Mouse (Mus musculus) granulocyte monocyte progenitor cell, adult 5-6 weeks (primary cell): ENCODE data around the gene D230025D16Rik. TPM values are rescaled to one million over a fixed set of nuclear protein-coding genes. Genes with fewer than 3 reads are reported as not detected.
"Not testable (repeated sequence)": the region's sequence is repeated elsewhere in the genome, so short reads cannot be mapped to it uniquely, and the experiment has no call there.

Experiments used
- ATAC-seq: replicated peaks from 2 replicates; pipeline ENCODE4 v1.8.0; 2016; ENCODE audit warnings: mild to moderate bottlenecking, moderate TSS enrichment, inconsistent platforms; ENCODE audit not compliant: poor library complexity, severe bottlenecking
- total RNA-seq, 2 experiments: library from RNA; stranded (forward) in 1 of 2; stranded (reverse) in 1 of 2; fragments of 200-712, 200-1000 nt in 1 of 2; fragments of >200 nt in 1 of 2; fragmentation: Nextera tagmentation in 1 of 2; gene quantifications; 2 replicates each; pipeline ENCODE4 v1.2.3; 2014 to 2017

The D230025D16Rik gene
- 30.9 and 41.0 TPM in 2 replicates for total RNA-seq (2014; fragmentation: Nextera tagmentation)
- total RNA-seq (2017) = 21.8 and 25.7 TPM in 2 replicates

DNA sequence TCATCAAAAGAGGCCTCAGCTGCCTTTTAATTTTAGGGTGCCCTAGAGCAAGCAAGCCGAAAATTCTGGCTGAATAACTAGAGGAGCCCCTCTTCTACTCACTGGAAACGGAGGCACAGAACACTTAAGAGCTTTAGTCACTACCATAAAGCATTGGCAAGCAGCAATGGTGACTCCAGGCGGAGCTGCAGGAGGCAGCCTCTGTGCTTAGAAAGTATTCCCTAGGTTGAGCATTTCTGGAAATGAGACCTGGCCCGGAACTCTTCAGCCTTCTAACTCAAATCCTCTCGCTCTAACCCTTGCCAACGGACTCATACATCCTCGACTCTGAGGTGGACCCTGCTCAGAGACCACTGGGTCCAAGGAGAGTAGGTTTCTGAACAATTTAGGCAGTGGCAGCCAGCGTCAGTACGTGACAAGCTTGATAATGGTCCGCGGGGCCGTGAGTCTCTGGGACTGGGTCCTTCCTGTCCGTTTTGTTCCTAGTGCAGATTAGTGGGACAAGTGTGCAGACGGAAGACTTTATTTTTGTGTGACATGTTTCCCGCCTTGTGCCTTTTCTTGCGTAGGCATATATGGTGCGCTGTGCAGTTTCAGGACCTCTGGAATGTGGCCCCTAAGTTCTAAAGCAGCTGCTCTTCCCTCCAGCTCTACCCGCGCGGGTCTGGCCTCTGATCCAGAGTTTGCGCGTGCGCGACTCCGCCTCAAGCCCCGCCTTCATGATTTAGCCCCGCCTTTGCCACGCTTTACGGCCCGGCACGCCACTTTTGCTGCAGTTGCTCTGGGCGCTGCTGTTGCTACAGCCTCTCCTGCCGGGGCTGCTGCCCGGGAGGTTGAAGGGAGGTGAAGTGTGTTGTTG is at the start of gene D230025D16Rik:
TSS of gene D230025D16Rik (plus strand) at position 733 of the 859 bp plus-strand sequence.
- peak; percentile 94 for ATAC-seq

DNA sequence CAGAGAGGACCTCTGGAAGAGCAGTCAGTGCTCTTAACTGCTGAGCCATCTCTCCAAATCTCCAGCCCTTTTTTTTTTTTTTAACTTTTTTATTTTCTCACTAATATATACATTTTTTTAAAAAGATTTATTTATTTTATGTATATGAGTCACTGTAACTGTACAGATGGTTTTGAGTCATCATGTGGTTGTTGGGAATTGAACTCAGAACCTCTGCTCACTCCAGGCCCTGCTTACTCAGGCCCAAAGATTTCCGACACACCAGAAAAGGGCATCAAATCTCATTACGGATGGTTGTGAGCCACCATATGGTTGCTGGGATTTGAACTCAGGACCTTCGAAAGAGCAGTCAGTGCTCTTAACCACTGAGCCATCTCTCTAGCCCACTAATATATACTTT is 49.7 kb upstream of the D230025D16Rik start:
- not testable (repeated sequence) for ATAC-seq

DNA sequence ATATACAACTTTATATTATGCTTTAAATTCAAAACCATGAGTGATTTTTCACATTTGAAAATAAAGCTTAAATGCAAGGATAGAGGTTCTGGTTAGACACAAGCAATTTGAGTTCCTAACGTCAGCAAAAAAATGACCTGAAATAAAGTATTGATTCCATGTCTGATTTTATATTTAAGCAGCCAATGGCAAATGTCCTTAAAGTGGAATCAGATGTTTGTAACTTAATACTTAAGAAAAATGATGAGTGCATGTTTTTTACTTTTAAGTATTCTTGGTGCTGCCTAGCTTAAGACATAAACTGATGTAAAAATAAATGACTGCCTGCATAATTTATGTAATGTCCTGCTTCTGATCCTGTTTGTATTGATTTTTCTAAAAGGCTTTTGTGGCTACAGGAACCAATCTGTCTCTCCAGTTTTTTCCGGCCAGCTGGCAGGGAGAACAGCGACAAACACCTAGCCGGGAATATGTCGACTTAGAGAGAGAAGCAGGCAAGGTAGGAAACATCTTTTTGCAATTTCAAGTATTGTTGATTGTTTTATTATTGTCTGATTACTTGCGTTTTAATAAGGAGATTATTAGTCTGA is 46.6 kb upstream of the D230025D16Rik start:
- ATAC-seq = no peak

DNA sequence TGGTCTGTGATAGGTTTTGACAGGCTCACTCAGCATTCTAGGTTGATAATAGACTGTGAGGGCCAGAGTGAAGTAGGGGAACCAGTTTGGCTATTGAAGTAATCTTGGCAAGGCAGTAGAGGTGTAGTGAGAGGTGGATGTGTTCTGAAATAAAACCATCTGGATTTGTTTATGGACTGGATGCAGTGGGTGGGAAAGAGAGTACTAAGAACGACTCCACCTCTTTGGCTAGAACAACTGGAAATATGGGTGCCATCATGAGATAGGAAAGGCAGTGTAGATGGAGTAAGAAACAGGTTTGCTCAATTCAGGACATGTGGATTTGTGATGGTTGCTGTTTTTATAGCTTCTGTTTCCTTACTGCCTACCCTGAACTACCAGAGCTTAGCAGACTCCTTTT is 42.7 kb upstream of the D230025D16Rik start:
- ATAC-seq = no peak

DNA sequence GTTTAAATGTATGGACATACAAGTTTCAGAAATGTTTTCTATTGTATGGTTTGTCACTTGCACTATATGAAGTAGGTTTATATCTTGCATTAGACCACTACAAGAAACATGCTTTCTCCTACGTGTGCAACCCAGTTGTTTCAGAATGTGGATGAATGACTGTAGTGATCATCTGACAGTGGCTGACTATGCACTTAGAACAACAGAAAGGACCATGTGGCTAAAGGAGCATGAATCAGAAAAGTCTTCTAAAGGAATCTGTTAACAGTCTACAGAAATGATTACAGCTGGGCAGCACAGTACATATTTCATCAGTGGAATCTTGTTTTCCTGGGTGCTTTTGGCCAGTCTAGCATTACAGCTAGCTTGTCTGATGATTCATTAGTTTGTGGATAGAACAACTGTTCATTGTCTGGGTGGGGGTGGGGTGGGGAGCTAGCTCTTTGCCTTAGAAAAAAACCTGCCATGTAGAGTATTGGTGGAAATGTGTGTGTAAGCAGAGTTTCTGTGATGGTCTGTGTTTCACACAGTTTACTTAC is 38.4 kb upstream of the D230025D16Rik start:
- ATAC-seq = no peak

DNA sequence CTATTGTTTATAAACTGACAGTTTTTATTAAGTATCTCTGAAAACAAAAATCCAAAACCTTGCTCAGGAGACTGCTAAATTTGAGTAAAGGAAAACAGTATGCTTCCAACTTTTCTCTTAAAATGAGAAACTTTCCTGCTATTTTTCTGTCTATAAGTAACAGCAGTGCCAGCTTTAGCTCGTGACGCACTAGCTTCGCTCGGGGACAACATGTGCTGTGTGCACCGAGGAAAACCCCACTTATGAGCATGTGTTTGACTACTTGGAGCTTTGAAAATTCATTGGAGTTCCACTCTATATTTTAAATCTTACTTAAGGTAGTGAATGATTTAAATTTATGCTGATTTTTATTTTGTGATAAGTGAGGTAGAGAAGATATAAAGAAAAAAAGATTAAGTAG is 32.8 kb upstream of the D230025D16Rik start:
- no peak for ATAC-seq

DNA sequence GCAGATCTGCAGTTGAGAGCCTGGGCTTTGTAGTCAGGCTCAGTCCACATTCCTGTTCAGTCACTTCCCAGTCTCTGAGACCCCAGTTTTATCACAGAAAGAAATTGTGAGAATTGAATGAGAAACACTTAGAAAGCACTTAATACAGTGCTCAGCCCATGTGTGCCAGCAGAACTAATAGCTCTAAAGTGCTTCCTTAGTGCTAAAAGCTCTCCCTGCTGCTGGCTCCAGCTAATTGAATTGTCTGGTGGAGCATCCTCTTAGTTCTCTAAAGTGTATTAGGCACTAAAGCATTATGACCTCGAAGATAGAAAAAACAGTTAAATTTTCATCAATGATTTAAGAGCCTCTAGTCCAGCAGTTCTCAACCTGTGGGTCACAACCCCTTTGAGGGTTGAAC is 19.2 kb upstream of the D230025D16Rik start:
- ATAC-seq = no peak

DNA sequence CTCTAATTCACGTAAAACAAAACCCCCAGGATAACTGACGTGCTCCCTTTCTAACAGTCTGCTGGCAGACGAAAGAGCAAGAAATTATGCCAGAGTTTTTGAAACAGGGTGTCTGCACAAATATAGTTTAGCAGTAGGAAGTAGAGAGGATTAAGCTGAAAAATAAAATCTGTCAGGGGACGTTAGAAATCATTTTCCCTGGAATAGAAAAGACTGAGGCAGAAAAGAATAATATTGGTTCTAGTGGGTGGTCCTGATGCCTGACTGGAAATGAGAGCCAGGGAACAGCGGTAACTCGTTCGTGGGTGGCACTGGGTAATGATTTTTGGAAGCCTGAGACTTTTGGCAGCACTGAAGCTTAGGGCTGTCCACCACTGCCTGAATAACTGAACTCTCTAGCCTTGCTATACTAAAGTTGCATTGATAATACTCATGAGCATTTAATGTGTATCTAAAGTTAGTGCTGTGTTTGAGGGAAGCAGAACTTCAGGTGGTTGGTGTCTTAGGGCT is 18.1 kb upstream of the D230025D16Rik start:
- no peak for ATAC-seq

DNA sequence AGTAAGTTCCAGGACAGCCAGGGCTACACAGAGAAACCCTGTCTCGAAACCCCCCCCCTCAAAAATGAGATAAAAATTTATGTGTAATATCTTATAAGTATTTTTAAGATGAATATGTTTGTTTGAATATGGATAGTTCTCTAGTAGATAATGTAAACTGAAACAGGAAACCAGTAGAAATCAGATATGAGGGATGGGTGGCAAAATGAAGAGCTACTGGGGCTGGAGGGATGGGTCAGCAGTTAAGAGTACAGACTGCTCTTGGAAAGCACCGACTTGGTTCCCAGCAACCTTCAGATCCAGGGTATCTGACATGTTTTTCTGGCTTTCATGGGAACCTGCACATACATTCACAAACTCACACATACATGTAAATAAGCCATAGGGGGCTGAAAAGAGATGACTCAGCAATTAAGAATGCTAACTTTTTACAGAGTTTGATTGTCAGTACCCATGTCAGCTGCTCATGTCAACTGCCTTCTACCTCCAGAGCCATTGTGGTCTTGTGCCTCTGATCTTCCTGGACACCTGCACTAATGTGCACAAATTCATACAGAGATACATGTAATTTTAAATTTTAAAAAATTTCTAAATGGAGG is 17.2 kb upstream of the D230025D16Rik start:
- no peak for ATAC-seq

DNA sequence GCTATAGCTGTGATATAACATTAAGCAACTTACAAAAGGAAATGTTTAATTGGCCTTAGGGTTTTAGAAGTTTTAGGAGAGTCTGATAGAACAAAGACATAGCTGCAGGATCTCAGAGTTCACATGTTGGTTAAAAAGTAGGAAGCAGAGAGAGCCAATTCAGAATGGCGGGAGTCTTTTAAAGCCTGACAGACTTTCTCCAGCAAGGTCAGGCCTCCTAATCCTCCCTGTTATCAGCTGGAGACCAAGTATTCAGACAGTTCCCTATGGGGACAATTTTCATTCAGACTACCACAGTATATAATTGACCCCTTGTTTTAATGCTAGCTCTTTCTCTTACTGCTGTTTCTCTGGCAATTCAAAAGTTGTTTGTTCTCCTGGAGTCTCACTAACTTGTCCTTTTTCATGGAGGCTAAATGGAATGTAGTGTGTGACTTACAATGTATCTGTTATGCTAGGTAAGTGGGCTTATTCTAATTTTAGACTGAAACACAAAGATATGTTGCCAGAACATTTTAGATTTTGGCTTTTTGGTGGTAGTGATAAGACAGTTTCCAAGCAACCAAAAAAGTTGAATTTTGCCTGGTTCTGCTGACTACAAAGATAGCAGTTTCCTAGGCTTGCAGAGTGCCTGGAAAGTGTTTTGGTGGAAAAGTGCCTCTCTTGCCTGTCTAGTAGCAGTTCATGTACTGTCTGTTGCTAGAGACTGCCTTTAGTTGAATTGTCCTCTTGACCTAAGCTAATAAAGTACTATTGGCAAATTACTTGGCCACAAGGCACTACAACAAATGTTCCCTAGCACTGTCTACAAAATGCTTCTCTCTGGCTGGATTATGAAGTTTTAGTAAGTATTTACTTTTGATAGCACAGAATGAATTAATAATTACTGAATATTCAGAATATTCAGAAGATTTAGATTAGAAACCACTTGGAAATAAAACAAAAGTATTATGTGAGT is 15.5 kb upstream of the D230025D16Rik start:
- no peak for ATAC-seq

DNA sequence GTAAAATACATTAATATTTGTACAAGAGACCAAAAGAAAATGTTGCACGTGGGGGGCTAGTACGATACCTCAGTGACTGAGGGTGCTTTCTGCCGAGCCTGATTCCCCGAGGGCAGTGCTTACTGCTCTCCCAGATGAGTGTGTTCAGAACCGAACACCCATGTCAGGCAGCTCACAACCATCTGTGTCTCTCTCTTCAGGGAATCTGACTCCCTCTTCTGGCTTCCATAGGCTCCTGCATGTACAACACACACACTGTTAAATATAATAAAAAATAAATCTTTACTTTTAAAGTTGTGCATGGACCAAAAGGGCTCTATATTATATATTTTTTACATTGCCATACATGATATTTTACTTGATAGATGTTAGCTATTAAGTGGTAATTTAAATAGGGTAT is 10.8 kb upstream of the D230025D16Rik start:
- no peak for ATAC-seq

DNA sequence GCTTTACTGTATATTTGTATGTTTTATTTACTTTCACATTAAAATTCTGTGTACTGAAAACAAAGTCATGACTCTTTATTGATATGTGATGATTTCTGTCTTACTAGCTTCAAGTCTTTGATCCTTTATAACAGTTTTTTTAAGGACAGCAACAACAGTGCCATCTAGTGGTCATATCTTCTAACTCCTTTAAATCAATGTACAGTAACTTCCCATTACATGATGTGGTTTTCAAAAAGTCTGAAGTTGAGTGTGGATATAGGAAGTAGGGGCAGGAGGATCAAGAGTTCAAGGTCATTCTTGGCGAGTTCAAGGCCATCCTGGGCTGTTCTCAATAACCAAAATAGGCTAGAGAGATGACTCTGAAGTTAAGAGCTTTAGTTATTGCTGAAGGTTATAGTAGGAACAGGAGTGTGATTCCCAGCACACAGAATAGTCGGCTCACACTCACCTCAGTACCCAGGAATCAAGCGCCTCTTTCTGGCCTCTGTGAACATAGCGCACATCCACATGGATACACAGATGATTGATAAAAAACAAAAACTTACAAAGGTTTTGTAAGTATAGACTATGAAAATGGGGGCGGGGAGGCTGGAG is 6.9 kb upstream of the D230025D16Rik start:
- ATAC-seq = peak; percentile 89

DNA sequence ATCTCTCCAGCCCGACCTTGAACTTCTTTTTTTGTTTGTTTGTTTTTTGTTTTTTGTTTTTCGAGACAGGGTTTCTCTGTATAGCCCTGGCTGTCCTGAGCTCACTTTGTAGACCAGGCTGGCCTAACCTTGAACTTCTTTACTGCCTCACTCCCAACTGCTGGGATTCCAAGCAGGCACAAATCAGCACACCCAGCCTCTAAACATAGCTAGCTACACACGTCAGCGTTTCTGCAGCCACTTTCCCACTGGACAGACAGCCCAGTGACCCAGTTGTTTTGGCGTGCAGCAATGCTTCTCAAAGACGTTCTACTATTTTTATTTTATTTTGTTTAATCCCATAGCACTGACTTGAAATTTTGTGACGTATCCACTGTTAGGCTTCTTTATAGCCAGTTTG is 1.1 kb upstream of the D230025D16Rik start:
- no peak for ATAC-seq

DNA sequence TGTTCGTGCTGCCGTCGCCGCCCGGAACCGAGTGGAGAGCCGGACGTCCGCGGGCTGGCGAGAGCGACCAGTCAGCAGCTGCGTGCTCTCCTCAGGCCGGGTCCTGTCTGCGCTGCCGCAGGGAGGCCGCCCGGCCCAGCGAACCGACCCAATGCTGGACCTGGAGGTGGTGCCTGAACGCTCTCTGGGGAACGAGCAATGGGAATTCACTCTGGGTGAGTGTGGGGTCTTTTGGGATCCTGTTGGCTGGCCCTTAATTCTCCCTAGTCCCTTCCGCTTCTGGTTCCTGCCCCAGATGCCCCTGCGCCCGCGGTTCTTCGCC is 288 bp downstream of the D230025D16Rik start:
- ATAC-seq = peak; percentile 9; the same call in 1 of the 2 replicates

DNA sequence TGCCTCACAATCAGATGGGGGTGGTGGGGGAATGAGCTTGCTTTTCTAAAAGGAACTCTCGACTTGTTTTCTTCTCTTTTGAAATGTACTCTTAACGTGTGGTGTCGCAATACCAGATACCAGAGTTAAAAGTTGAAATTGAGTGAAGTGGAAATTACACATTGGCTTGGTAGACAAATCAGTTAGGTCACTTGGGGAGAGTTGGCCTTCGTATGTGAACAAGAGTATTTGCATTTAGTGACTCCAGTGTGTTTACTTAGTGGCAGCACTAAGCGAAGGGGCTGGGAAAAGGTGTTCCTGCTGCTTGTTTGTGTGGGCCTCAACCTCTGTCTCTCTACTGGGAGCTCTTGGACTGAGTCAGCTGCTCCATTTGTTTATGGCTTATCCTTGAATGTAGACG is 972 bp downstream of the D230025D16Rik start:
- ATAC-seq = peak; percentile 59

DNA sequence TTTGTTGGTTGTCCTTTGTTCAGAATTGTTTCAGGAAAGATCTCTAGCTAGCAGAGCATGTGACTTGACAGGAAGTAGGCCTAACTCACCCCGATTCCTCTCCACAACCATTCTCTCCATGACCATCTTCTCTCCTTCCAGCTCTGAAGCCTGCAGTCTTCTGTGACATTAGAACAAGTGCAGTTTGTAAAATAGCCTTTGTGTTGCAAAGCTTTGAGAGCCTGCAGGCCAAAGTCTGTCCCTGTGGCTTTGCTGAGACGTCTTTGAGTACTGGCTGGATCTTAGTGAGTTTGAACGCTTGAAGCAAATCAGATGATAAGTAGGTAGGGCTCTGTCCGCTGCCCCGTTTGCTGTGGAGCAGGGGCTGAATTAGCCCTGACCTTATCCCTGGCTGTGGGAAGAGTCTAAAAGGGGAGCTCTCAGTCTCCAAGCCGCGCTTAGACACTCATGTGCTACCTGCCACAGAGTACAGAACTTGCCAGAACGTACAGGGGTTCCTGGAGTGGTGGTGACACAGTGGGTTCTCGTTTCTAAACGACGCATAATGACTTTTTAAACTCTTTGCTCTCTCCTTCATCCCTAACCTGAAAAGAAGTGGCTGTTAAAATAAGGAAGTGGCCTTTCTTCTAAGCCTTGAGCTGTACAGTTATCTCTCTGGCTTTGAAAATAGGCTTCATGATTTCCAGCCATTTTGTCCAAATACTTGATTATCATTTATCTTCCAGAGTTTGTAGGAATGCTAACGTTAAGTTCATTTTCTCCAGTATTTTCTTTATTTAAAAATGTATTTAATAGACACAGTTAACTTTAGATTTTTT is 6.8 kb downstream of the D230025D16Rik start:
- ATAC-seq = peak; percentile 59

DNA sequence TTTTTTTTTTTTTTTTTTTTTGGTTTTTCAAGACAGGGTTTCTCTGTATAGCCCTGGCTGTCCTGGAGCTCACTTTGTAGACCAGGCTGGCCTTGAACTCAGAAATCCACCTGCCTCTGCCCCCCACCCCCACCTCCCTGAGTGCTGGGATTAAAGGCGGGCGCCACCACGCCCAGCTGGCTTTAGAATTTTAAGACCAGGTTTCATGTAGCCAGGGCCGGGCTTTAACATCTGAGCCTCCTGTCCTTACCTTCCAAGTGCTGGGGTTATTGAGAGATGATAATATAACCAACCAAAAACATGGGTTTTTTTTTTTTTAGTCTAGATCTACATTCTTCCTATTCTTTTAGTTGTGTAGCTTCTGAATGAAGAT is 7.4 kb downstream of the D230025D16Rik start:
- ATAC-seq = not testable (repeated sequence)

DNA sequence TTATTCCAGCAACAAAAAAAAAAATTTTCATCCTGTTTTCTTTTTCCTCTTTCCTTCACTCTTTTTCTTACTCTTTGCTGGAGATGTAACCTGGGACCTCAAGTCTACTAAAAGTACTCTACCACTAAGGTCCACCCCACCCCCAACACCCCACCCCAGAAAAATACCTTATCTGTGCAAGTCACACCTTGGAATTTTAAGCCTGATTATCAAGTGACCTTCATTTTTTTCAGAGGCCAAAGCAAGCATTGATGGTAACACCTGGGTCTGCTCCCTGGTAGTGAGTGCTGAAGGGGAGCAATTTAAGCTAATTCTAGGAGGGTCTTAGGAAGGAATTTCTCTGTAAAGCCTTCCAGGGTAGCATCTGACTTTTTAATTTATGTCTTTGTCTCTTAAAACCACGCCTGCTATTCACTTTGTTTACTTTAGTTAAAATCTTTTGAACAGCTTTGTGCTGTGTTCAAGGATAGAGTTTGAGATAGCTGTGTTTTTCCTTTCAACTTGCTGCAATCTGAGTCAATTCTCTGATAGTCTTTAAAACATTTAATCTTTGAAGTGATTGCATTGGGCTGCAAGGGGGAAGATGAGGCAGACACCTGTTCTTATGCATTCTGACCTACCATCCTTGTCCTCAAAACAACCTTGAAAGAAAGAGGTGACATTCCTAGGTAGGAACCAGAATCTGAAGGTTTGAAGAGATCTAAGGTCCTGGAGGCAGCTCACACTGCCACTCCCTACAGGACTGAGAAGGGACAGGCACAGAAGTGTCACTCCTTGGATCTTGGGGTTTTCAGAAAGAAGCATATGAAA is 8.4 kb downstream of the D230025D16Rik start:
- no peak for ATAC-seq
